Mouse (Mus musculus): ENCODE measurements around the gene Brd3os. TPM values are rescaled to one million over a fixed set of nuclear protein-coding genes. Genes with fewer than 3 reads are reported as not detected.

The Brd3os gene
- polyA plus RNA-seq, 1 experiment from 2014 or later = 3.6 TPM

DNA sequence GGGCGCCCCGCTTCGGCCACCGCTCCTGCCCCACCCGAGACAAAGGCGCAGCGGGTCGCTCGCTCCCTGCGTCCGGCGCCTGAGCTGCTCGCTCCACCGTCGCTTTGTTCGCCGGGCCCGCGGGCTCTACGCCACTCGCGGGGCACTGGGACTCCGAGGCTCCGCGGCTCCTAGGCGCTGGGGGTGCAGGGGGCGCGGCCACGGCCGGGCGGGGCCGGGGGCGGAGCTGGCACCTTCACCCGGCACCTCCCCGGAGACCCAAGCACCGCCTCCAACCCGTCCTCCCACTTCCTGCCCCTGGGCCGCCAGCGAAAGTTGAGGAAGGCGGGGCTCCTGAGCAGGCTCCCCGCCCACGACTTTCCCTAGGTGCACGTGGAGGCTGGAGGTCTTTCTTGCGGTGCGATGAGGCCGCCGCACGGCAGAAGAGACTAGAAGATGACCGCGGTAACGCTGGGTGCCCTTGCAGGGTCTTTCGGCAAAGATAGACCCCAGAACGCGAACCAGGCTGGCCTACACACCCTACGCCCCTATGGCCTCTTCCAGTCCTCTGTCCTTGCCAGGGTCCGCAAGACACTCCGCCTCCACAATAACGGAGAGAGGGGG is 15.2 kb upstream of the Brd3os start, which contains the start of gene Vav2:
Gene Vav2, minus strand, starts transcription at position 179 of the 603 bp plus-strand sequence.
- H3K27ac ChIP-seq (ENCODE audit: low read length) = peak within 1 kb of the TSS; percentile 69
- H3K4me1 ChIP-seq (ENCODE audit: control insufficient read depth, insufficient read depth, low read length) = peaks cover 11% of the 10 kb centered on the region
- H3K4me3 ChIP-seq (ENCODE audit: low read length) = peak within 1 kb of the TSS; percentile 88
- H3K9me3 ChIP-seq (replicated peaks; ENCODE audit: control insufficient read depth, low read length) = no peaks in the 10 kb centered on the region
- H3K9ac ChIP-seq (ENCODE audit: low read length) = peak within 1 kb of the TSS; percentile 81
- under 1% methylated on average over 58 of the region's 58 CpGs for WGBS
- no peaks in the 10 kb centered on the region for H3K36me3 ChIP-seq (ENCODE audit: control insufficient read depth, insufficient read depth)
- peak within 1 kb of the TSS; percentile 75 for H3K4me2 ChIP-seq (ENCODE audit: low read depth, low read length)
- no peaks in the 10 kb centered on the region for H3K27me3 ChIP-seq (ENCODE audit: control insufficient read depth, insufficient read depth, low read length)
- peak; percentile 95 for ATAC-seq (replicated peaks; ENCODE audit: extremely low read depth, insufficient read depth, low FRiP score)

DNA sequence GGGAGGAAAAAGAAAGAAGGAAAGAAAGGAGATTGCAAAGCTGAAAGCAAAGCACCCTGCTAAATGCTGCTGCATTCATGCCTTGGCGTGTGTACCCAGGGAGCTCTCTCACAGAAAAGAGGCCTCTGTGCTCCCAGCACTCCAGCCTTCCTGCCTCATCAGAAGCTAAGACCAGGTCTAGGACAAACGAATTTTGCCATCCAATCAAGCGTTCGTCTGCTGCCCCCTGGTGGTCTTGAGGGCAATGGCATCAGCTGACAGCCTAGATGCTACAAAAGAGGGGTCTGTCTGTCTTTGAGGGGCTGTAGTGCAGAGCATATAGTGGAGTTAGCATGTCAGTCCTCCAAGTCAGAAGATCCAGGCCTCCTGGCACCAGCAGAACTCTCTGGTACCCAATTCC is 14.1 kb upstream of the Brd3os start:
- no peak overlapping the region for H3K27ac ChIP-seq (ENCODE audit: low read length)
- WGBS = 1% methylated on average over 4 of the region's 4 CpGs
- H3K9me3 ChIP-seq (replicated peaks; ENCODE audit: control insufficient read depth, low read length) = no peaks in the 10 kb centered on the region
- no peak overlapping the region for H3K9ac ChIP-seq (ENCODE audit: low read length)
- H3K36me3 ChIP-seq (ENCODE audit: control insufficient read depth, insufficient read depth) = no peaks in the 10 kb centered on the region
- no peak for ATAC-seq (replicated peaks; ENCODE audit: extremely low read depth, insufficient read depth, low FRiP score)
- no peak overlapping the region for H3K4me2 ChIP-seq (ENCODE audit: low read depth, low read length)
- peaks cover 8% of the 10 kb centered on the region for H3K4me1 ChIP-seq (ENCODE audit: control insufficient read depth, insufficient read depth, low read length)
- H3K27me3 ChIP-seq (ENCODE audit: control insufficient read depth, insufficient read depth, low read length) = no peaks in the 10 kb centered on the region
- H3K4me3 ChIP-seq (ENCODE audit: low read length) = no peak overlapping the region

DNA sequence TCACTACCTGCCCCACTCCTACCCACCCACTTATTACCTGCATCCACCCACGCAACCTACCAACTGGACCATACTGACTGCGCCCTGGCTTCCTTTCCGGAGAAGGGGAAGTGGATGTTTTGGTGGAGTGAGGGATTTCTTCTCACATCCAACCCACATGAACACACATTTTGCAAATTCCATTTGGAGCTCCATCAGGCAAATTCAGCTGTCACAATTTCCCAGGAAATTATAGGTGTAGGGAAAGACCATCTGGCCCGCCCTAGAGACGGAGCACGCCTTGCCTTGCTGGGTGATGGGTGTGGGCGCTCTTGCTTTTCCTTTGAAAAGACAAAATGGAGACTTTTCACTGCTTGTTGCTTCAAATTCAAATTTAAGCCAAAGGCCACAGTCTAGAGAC is 11.5 kb upstream of the Brd3os start:
- H3K9me3 ChIP-seq (replicated peaks; ENCODE audit: control insufficient read depth, low read length) = no peaks in the 10 kb centered on the region
- H3K27ac ChIP-seq (ENCODE audit: low read length) = no peak overlapping the region
- no peaks in the 10 kb centered on the region for H3K27me3 ChIP-seq (ENCODE audit: control insufficient read depth, insufficient read depth, low read length)
- peaks cover 8% of the 10 kb centered on the region for H3K4me1 ChIP-seq (ENCODE audit: control insufficient read depth, insufficient read depth, low read length)
- no peak overlapping the region for H3K4me3 ChIP-seq (ENCODE audit: low read length)
- H3K36me3 ChIP-seq (ENCODE audit: control insufficient read depth, insufficient read depth) = no peaks in the 10 kb centered on the region
- ATAC-seq (replicated peaks; ENCODE audit: extremely low read depth, insufficient read depth, low FRiP score) = no peak
- H3K9ac ChIP-seq (ENCODE audit: low read length) = no peak overlapping the region
- 90% methylated on average over 7 of the region's 7 CpGs for WGBS
- no peak overlapping the region for H3K4me2 ChIP-seq (ENCODE audit: low read depth, low read length)

DNA sequence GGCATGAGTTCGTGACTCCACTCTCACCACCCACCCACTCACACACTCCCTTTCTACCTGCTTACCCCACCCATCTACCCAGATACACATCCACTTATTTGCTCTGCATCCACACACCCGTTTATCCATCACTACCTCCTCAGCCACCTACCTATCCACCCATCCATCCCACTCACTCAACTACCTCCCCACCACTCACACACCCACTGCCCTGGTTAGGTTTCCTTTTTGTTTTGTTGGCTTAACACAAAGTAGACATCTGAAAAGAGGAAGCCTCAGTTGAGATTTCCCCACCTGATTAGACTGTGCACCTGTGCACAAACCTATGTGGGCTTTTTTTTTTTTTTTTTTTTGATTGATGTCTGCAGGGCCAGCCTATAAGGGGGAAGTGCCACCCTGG is 9.5 kb upstream of the Brd3os start:
- no peak overlapping the region for H3K4me2 ChIP-seq (ENCODE audit: low read depth, low read length)
- no peaks in the 10 kb centered on the region for H3K36me3 ChIP-seq (ENCODE audit: control insufficient read depth, insufficient read depth)
- 40% methylated on average over 2 of the region's 2 CpGs for WGBS
- H3K4me1 ChIP-seq (ENCODE audit: control insufficient read depth, insufficient read depth, low read length) = peaks cover 3% of the 10 kb centered on the region; the same call in 1 of the 2 replicates
- no peaks in the 10 kb centered on the region for H3K9me3 ChIP-seq (replicated peaks; ENCODE audit: control insufficient read depth, low read length)
- H3K27me3 ChIP-seq (ENCODE audit: control insufficient read depth, insufficient read depth, low read length) = no peaks in the 10 kb centered on the region
- no peak overlapping the region for H3K27ac ChIP-seq (ENCODE audit: low read length)
- no peak overlapping the region for H3K9ac ChIP-seq (ENCODE audit: low read length)
- no peak overlapping the region for H3K4me3 ChIP-seq (ENCODE audit: low read length)
- no peak; the same call in 1 of the 2 replicates for ATAC-seq (replicated peaks; ENCODE audit: extremely low read depth, insufficient read depth, low FRiP score)

DNA sequence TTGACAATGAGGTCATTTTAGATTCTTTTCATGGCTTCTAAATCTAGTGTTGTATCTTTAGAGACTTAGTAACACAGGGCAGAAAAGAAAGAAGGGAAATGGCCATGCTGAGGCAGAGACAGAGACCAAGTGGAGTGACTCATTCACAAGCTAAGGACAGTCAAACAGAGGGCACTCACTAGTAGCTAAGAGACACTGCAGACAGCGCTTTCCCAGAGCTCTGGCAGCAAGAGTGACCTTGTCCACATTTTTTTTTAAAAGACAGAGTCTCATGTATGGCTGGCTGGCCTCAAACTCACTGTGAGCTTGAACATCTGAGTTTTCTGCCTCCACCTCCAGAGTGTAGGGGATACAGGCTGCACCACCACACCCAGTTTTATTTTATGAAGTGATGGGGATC is 4.2 kb upstream of the Brd3os start:
- Histone ChIP-seq H3K4me1 (ENCODE audit: control insufficient read depth, insufficient read depth, low read length) (peaks cover 6% of the 10 kb centered on the region), H3K9ac (ENCODE audit: low read length) (no peak overlapping the region), H3K27me3 (ENCODE audit: control insufficient read depth, insufficient read depth, low read length) (no peaks in the 10 kb centered on the region), H3K9me3 (replicated peaks; ENCODE audit: control insufficient read depth, low read length) (no peaks in the 10 kb centered on the region), H3K4me2 (ENCODE audit: low read depth, low read length) (no peak overlapping the region), H3K36me3 (ENCODE audit: control insufficient read depth, insufficient read depth) (no peaks in the 10 kb centered on the region), H3K27ac (ENCODE audit: low read length) (no peak overlapping the region), H3K4me3 (ENCODE audit: low read length) (no peak overlapping the region)
- ATAC-seq (replicated peaks; ENCODE audit: extremely low read depth, insufficient read depth, low FRiP score) = no peak
- WGBS = 55% methylated on average over 1 of the region's 1 CpGs

DNA sequence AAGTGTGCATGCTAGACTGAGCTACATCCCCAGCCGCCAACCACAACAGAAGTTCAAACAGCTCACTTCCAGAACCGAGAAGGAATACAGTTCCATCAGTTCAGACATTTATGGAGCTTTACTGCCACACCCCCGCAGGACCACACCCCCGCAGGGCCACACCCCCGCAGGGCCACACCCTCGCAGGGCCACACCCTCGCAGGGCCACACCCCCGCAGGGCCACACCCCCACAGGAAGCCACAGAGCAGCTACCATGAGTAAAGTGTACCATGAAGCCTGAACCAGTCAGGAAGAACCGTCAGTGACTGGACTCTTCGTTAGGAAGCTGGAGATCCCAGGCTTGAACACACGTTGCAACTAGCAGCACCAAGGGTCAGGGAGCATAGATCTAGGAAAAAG is 3.8 kb upstream of the Brd3os start:
- no peak for ATAC-seq (replicated peaks; ENCODE audit: extremely low read depth, insufficient read depth, low FRiP score)
- WGBS = 17% methylated on average over 11 of the region's 11 CpGs
- Histone ChIP-seq H3K4me1 (ENCODE audit: control insufficient read depth, insufficient read depth, low read length) (peaks cover 7% of the 10 kb centered on the region), H3K36me3 (ENCODE audit: control insufficient read depth, insufficient read depth) (no peaks in the 10 kb centered on the region), H3K27me3 (ENCODE audit: control insufficient read depth, insufficient read depth, low read length) (no peaks in the 10 kb centered on the region), H3K27ac (ENCODE audit: low read length) (no peak overlapping the region), H3K4me2 (ENCODE audit: low read depth, low read length) (no peak overlapping the region), H3K4me3 (ENCODE audit: low read length) (no peak overlapping the region), H3K9me3 (replicated peaks; ENCODE audit: control insufficient read depth, low read length) (no peaks in the 10 kb centered on the region), H3K9ac (ENCODE audit: low read length) (no peak overlapping the region)

DNA sequence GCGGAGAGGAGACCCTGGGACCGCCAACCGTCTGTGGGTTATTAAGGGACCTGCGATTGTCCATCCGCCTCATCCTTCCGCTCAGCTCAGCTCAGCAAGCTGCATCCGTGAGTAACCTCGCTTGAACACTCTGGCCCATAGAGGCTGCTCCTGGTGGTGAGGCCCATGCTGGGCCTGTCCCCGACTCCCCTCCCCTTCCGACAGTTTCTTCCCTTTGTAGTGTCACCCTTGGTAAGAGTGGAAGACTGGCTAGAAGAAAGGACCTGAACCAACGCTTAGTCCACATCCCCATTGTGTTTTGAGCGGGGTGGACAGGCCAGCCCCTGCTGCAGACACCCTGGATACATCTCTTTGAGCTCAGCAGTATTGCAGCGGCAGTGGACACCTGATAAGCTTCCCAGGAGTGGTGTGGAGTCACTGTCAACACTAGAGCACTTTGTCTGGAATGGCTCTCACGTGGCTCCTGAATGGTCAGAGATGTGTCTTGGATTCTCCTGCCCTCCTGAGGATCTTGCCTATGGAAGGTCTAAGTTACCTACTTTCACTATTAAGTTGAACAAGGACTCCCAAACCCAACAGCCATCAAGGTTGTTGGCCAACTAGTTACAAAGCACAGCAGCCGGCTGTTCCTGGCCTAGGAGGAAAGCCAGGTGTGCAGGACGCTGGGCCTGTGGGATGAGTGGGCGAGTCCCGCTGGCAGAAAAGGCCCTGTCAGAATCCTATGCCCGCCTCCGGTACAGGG is 755 bp downstream of the Brd3os start:
- H3K9ac ChIP-seq (ENCODE audit: low read length) = peak overlapping the region; percentile 69
- H3K27ac ChIP-seq (ENCODE audit: low read length) = 0 out of 2 replicates have a peak overlapping the region, but pooled peaks have one; percentile 1
- 30% methylated on average over 20 of the region's 20 CpGs for WGBS
- H3K9me3 ChIP-seq (replicated peaks; ENCODE audit: control insufficient read depth, low read length) = no peaks in the 10 kb centered on the region
- no peaks in the 10 kb centered on the region for H3K27me3 ChIP-seq (ENCODE audit: control insufficient read depth, insufficient read depth, low read length)
- peaks cover 7% of the 10 kb centered on the region for H3K36me3 ChIP-seq (ENCODE audit: control insufficient read depth, insufficient read depth)
- H3K4me1 ChIP-seq (ENCODE audit: control insufficient read depth, insufficient read depth, low read length) = peaks cover 7% of the 10 kb centered on the region
- peak overlapping the region; percentile 82 for H3K4me2 ChIP-seq (ENCODE audit: low read depth, low read length)
- H3K4me3 ChIP-seq (ENCODE audit: low read length) = peak overlapping the region; percentile 68
- no peak; the same call in 1 of the 2 replicates for ATAC-seq (replicated peaks; ENCODE audit: extremely low read depth, insufficient read depth, low FRiP score)

DNA sequence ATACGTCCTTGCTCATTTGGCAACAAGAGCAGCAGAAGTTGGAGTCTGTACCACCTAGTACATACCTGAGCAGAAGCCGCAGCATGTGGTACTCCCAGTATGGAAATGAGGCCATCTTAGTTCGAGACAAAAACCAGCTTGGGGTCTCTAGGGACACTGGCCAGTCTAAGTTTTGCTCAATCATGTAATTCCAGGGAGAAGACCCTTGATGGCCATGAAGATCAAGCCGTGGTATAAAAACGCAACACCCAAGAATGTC is 1.3 kb downstream of the Brd3os start:
- Histone ChIP-seq H3K4me2 (ENCODE audit: low read depth, low read length) (no peak overlapping the region), H3K27me3 (ENCODE audit: control insufficient read depth, insufficient read depth, low read length) (no peaks in the 10 kb centered on the region)

DNA sequence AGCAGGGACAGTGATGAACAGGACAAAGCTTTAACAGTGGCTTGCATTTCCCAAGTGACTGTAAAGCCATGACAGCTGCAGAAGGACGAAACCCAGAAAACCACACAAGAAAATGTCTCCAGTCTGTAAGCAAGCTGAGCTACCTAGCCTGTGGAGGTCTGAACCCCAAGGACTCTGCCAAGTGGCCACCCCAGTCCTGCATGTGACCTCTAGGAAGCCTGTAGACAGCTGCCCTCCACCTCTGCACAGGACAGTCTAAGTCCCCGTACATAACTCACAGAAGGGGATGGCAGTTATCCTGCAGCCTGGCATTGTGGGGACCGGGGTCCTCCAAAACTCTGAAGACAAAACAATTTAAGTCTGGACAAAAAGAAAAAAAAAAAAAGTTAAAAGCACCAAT is 3.8 kb downstream of the Brd3os start:
- no peak overlapping the region for H3K4me2 ChIP-seq (ENCODE audit: low read depth, low read length)
- no peaks in the 10 kb centered on the region for H3K9me3 ChIP-seq (replicated peaks; ENCODE audit: control insufficient read depth, low read length)
- H3K9ac ChIP-seq (ENCODE audit: low read length) = no peak overlapping the region
- 84% methylated on average over 3 of the region's 3 CpGs for WGBS
- H3K4me1 ChIP-seq (ENCODE audit: control insufficient read depth, insufficient read depth, low read length) = peaks cover 7% of the 10 kb centered on the region
- H3K27ac ChIP-seq (ENCODE audit: low read length) = no peak overlapping the region
- no peaks in the 10 kb centered on the region for H3K27me3 ChIP-seq (ENCODE audit: control insufficient read depth, insufficient read depth, low read length)
- no peak overlapping the region for H3K4me3 ChIP-seq (ENCODE audit: low read length)
- no peak for ATAC-seq (replicated peaks; ENCODE audit: extremely low read depth, insufficient read depth, low FRiP score)
- H3K36me3 ChIP-seq (ENCODE audit: control insufficient read depth, insufficient read depth) = peaks cover 33% of the 10 kb centered on the region

More for the DNA sequence above, 1.3 kb downstream of the Brd3os start:
- Histone ChIP-seq H3K4me1 (ENCODE audit: control insufficient read depth, insufficient read depth, low read length) (peaks cover 7% of the 10 kb centered on the region), H3K9me3 (replicated peaks; ENCODE audit: control insufficient read depth, low read length) (no peaks in the 10 kb centered on the region), H3K4me3 (ENCODE audit: low read length) (no peak overlapping the region), H3K9ac (ENCODE audit: low read length) (no peak overlapping the region), H3K27ac (ENCODE audit: low read length) (no peak overlapping the region), H3K36me3 (ENCODE audit: control insufficient read depth, insufficient read depth) (peaks cover 12% of the 10 kb centered on the region)
- WGBS = 78% methylated on average over 5 of the region's 5 CpGs
- ATAC-seq (replicated peaks; ENCODE audit: extremely low read depth, insufficient read depth, low FRiP score) = no peak
